Mouse (Mus musculus) neural tube, embryonic 12.5 days (tissue): ENCODE measurements around the gene Serinc3. TPM values are rescaled to one million over a fixed set of nuclear protein-coding genes. Genes with fewer than 3 reads are reported as not detected.
A peak's percentile ranks its signal among the peaks of the same experiment; 100 is the strongest.
"Not testable (repeated sequence)": the region's sequence is repeated elsewhere in the genome, so short reads cannot be mapped to it uniquely, and the experiment has no call there.

ENCODE experiments used
- ATAC-seq: fragments of 200-750 bp; cut with Nextera tagmentation; 2 replicates; pipeline ENCODE4 v1.8.0; 2017; ENCODE audit warnings: low read depth, mild to moderate bottlenecking, moderate TSS enrichment, moderate library complexity; ENCODE audit not compliant: low FRiP score
- H3K27ac ChIP-seq: fragments of 300-500 bp; sonication (generic); 2 replicates; pipeline ENCODE4 v1.5.1; 2016
- H3K27me3 ChIP-seq: fragments of 300-500 bp; sonication (generic); replicated peaks from 2 replicates; pipeline ENCODE4 v1.6.1; 2016; ENCODE audit warnings: mild to moderate bottlenecking
- H3K36me3 ChIP-seq: fragments of 300-500 bp; sonication (generic); 2 replicates; pipeline ENCODE4 v1.6.1; 2016; ENCODE audit warnings: mild to moderate bottlenecking
- H3K4me1 ChIP-seq: fragments of 300-500 bp; sonication (generic); 2 replicates; pipeline ENCODE4 v1.6.1; 2016
- H3K4me2 ChIP-seq: fragments of 300-500 bp; sonication (generic); replicated peaks from 2 replicates; pipeline ENCODE4 v1.6.1; 2016; ENCODE audit warnings: mild to moderate bottlenecking
- H3K4me3 ChIP-seq: fragments of 300-500 bp; sonication (generic); 2 replicates; pipeline ENCODE4 v1.5.1; 2016
- H3K9ac ChIP-seq: fragments of 300-500 bp; sonication (generic); 2 replicates; pipeline ENCODE4 v1.6.1; 2016; ENCODE audit warnings: mild to moderate bottlenecking
- H3K9me3 ChIP-seq: fragments of 300-500 bp; sonication (generic); 2 replicates; pipeline ENCODE4 v1.6.1; 2016; ENCODE audit warnings: mild to moderate bottlenecking
- WGBS: fragments of 180-500 bp; shearing (Covaris S2); methylation state at CpG from one replicate; pipeline ENCODE4 v1.1.7; 2016; 5-methylcytosine and 5-hydroxymethylcytosine counted together
- polyA plus RNA-seq: library from polyadenylated mRNA; unstranded; fragments of >200 nt; fragmentation: Nextera tagmentation; extraction: Ambion mirVana; gene quantifications from 2 replicates; pipeline ENCODE4 v1.2.1, GENCODE M21; 2016

Gene Serinc3
- polyA plus RNA-seq: 34.5 and 41.2 TPM in 2 replicates

- Histone ChIP-seq H3K27ac (peak within 1 kb of the TSS; percentile 99), H3K27me3 (no peaks in the 10 kb centered on the region), H3K4me2 (peak within 1 kb of the TSS; percentile 59), H3K9ac (peak within 1 kb of the TSS; percentile 94), H3K4me1 (peaks cover 18% of the 10 kb centered on the region), H3K36me3 (no peaks in the 10 kb centered on the region), H3K4me3 (peak within 1 kb of the TSS; percentile 84), H3K9me3 (no peaks in the 10 kb centered on the region)
- WGBS: under 1% methylated on average over 74 of the region's 74 CpGs
- ATAC-seq: peak; percentile 97
Observed at GRCm38 (mm10) chr2:163644575-163645385, at the start of gene Serinc3. Gene Serinc3, minus strand, starts transcription at chr2:163645131.

GRCm38 (mm10) chr2:163693716-163694314 lies 48.9 kb upstream of the Serinc3 start:
- Histone ChIP-seq H3K9ac (no peak overlapping the region), H3K27ac (peak overlapping the region; percentile 42; the same call in 1 of the 2 replicates)

GRCm38 (mm10) chr2:163692873-163693612 lies 48.1 kb upstream of the Serinc3 start:
- Histone ChIP-seq H3K9ac (no peak overlapping the region), H3K4me2 (0 out of 2 replicates have a peak overlapping the region, but pooled peaks have one; percentile 14), H3K4me3 (no peak overlapping the region), H3K4me1 (peaks cover 27% of the 10 kb centered on the region), H3K27ac (peak overlapping the region; percentile 42; the same call in 1 of the 2 replicates), H3K36me3 (no peaks in the 10 kb centered on the region), H3K27me3 (no peaks in the 10 kb centered on the region), H3K9me3 (no peaks in the 10 kb centered on the region)
- 62% methylated on average over 3 of the region's 3 CpGs for WGBS
- no peak for ATAC-seq

More at GRCm38 (mm10) chr2:163693716-163694314, 48.9 kb upstream of the Serinc3 start:
- Histone ChIP-seq H3K4me2 (peak overlapping the region; percentile 14; the same call in 1 of the 2 replicates), H3K4me1 (peaks cover 28% of the 10 kb centered on the region), H3K27me3 (no peaks in the 10 kb centered on the region), H3K4me3 (no peak overlapping the region), H3K9me3 (no peaks in the 10 kb centered on the region), H3K36me3 (no peaks in the 10 kb centered on the region)
- ATAC-seq: no peak
- WGBS: 30% methylated on average over 9 of the region's 9 CpGs

- Histone ChIP-seq H3K9ac (no peak overlapping the region), H3K4me1 (peaks cover 23% of the 10 kb centered on the region), H3K4me3 (no peak overlapping the region), H3K27me3 (no peaks in the 10 kb centered on the region), H3K27ac (no peak overlapping the region), H3K4me2 (no peak overlapping the region), H3K9me3 (no peaks in the 10 kb centered on the region), H3K36me3 (no peaks in the 10 kb centered on the region)
- 93% methylated on average over 6 of the region's 6 CpGs for WGBS
- no peak for ATAC-seq
Observed at GRCm38 (mm10) chr2:163691846-163692605, 47.1 kb upstream of the Serinc3 start.

- Histone ChIP-seq H3K9me3 (no peaks in the 10 kb centered on the region), H3K36me3 (no peaks in the 10 kb centered on the region), H3K4me2 (no peak overlapping the region; the same call in 1 of the 2 replicates), H3K4me1 (peaks cover 23% of the 10 kb centered on the region), H3K27me3 (no peaks in the 10 kb centered on the region), H3K9ac (no peak overlapping the region), H3K4me3 (no peak overlapping the region), H3K27ac (no peak overlapping the region)
- WGBS: 60% methylated on average over 8 of the region's 8 CpGs
- no peak for ATAC-seq
Observed at GRCm38 (mm10) chr2:163690409-163691304, 45.7 kb upstream of the Serinc3 start.

- Histone ChIP-seq H3K4me2 (no peak overlapping the region), H3K27ac (no peak overlapping the region), H3K27me3 (no peaks in the 10 kb centered on the region), H3K9ac (no peak overlapping the region), H3K9me3 (no peaks in the 10 kb centered on the region), H3K4me3 (no peak overlapping the region), H3K36me3 (no peaks in the 10 kb centered on the region), H3K4me1 (peaks cover 27% of the 10 kb centered on the region)
- ATAC-seq: no peak
- WGBS: 84% methylated on average over 3 of the region's 3 CpGs
Observed at GRCm38 (mm10) chr2:163689771-163690170, 44.8 kb upstream of the Serinc3 start.

- H3K9me3 ChIP-seq, H3K27me3 ChIP-seq, H3K36me3 ChIP-seq, H3K27ac ChIP-seq, ATAC-seq, H3K9ac ChIP-seq, H3K4me3 ChIP-seq, H3K4me2 ChIP-seq: not testable (repeated sequence)
- H3K4me1 ChIP-seq: peaks cover 20% of the 10 kb centered on the region
- 92% methylated on average over 1 of the region's 1 CpGs for WGBS
Observed at GRCm38 (mm10) chr2:163688377-163688776, 43.4 kb upstream of the Serinc3 start.

GRCm38 (mm10) chr2:163686886-163687285 lies 42.0 kb upstream of the Serinc3 start:
- 54% methylated on average over 3 of the region's 3 CpGs for WGBS
- Histone ChIP-seq H3K9ac (no peak overlapping the region), H3K27ac (no peak overlapping the region), H3K27me3 (no peaks in the 10 kb centered on the region), H3K9me3 (no peaks in the 10 kb centered on the region), H3K4me1 (peaks cover 14% of the 10 kb centered on the region), H3K36me3 (no peaks in the 10 kb centered on the region), H3K4me2 (no peak overlapping the region), H3K4me3 (no peak overlapping the region)
- ATAC-seq: no peak

- Histone ChIP-seq H3K27me3 (no peaks in the 10 kb centered on the region), H3K9me3 (no peaks in the 10 kb centered on the region), H3K4me3 (no peak overlapping the region), H3K9ac (no peak overlapping the region), H3K4me2 (no peak overlapping the region), H3K36me3 (no peaks in the 10 kb centered on the region), H3K27ac (no peak overlapping the region), H3K4me1 (peaks cover 14% of the 10 kb centered on the region)
- no peak for ATAC-seq
- WGBS: 81% methylated on average over 5 of the region's 5 CpGs
Observed at GRCm38 (mm10) chr2:163686233-163686632, 41.3 kb upstream of the Serinc3 start.

GRCm38 (mm10) chr2:163685761-163686200 lies 40.9 kb upstream of the Serinc3 start:
- no peaks in the 10 kb centered on the region for H3K27me3 ChIP-seq
- H3K27ac ChIP-seq: no peak overlapping the region
- 77% methylated on average over 6 of the region's 6 CpGs for WGBS
- peaks cover 10% of the 10 kb centered on the region for H3K4me1 ChIP-seq
- no peak overlapping the region for H3K9ac ChIP-seq
- no peaks in the 10 kb centered on the region for H3K36me3 ChIP-seq
- no peak overlapping the region for H3K4me2 ChIP-seq
- no peaks in the 10 kb centered on the region for H3K9me3 ChIP-seq
- H3K4me3 ChIP-seq: no peak overlapping the region
- no peak for ATAC-seq

GRCm38 (mm10) chr2:163685287-163685686 lies 40.4 kb upstream of the Serinc3 start:
- Histone ChIP-seq H3K4me3 (no peak overlapping the region), H3K36me3 (no peaks in the 10 kb centered on the region), H3K4me2 (no peak overlapping the region), H3K27ac (no peak overlapping the region), H3K27me3 (no peaks in the 10 kb centered on the region), H3K9ac (no peak overlapping the region), H3K4me1 (peaks cover 5% of the 10 kb centered on the region; the same call in 1 of the 2 replicates), H3K9me3 (no peaks in the 10 kb centered on the region)
- no peak for ATAC-seq
- WGBS: 75% methylated on average over 4 of the region's 4 CpGs
